Mouse (Mus musculus): Measurements from ENCODE around the gene Rbm20.

The Rbm20 gene

GRCm38 (mm10) chr19:53676718-53677634 lies at the start of gene Rbm20:
Gene Rbm20, plus strand, starts transcription at chr19:53677306.
- Histone ChIP-seq H3K27me3 (ENCODE audit: insufficient read depth, low read length) (peaks cover 46% of the 10 kb centered on the region), H3K4me3 (replicated peaks; ENCODE audit: low read length) (peak within 1 kb of the TSS; percentile 85), H3K9me3 (ENCODE audit: low read length) (no peaks in the 10 kb centered on the region), H3K4me1 (replicated peaks; ENCODE audit: low read depth, low read length) (peaks cover 54% of the 10 kb centered on the region), H3K36me3 (ENCODE audit: insufficient read depth, low read length) (no peaks in the 10 kb centered on the region)
- TF ChIP-seq CTCF (conservative IDR thresholded peaks at IDR 0.05; ENCODE audit: low read length): no peak
- TF ChIP-seq NANOG (IDR thresholded peaks at IDR 0.05; ENCODE audit: borderline replicate concordance, low read length): no peak

DNA sequence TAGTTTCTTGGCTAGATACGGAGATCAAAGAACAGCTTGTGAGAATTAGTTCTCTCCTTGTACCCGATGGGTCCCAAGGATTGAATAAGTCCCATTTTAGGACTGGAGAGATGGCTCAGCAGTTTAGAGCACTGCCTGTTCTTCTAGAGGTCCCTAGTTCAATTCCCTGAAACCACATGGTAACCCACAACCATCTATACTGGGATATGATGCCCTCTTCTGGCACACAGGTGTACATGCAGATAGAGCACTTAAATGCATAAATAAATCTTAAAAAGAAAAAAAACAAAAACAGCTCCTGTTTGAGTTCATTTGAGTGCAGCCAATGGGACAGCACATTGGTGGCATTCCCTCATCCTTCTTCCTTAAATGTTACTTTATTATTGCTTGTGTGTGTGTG lies 39.1 kb upstream of the Rbm20 start:
- Histone ChIP-seq H3K27me3 (ENCODE audit: insufficient read depth, low read length) (no peaks in the 10 kb centered on the region), H3K4me1 (replicated peaks; ENCODE audit: low read depth, low read length) (no peaks in the 10 kb centered on the region), H3K36me3 (ENCODE audit: insufficient read depth, low read length) (peaks cover 93% of the 10 kb centered on the region), H3K9me3 (ENCODE audit: low read length) (no peaks in the 10 kb centered on the region), H3K4me3 (replicated peaks; ENCODE audit: low read length) (no peak overlapping the region)
- peak; percentile 35 for TF ChIP-seq CTCF (conservative IDR thresholded peaks at IDR 0.05; ENCODE audit: low read length)
- TF ChIP-seq NANOG (IDR thresholded peaks at IDR 0.05; ENCODE audit: borderline replicate concordance, low read length): no peak

GRCm38 (mm10) chr19:53638727-53639126 lies 38.4 kb upstream of the Rbm20 start:
- no peaks in the 10 kb centered on the region for H3K9me3 ChIP-seq (ENCODE audit: low read length)
- no peaks in the 10 kb centered on the region for H3K4me1 ChIP-seq (replicated peaks; ENCODE audit: low read depth, low read length)
- no peaks in the 10 kb centered on the region for H3K27me3 ChIP-seq (ENCODE audit: insufficient read depth, low read length)
- no peak overlapping the region for H3K4me3 ChIP-seq (replicated peaks; ENCODE audit: low read length)
- TF ChIP-seq POU5F1 (IDR thresholded peaks at IDR 0.05; ENCODE audit: borderline replicate concordance, low read length) (no peak), CTCF (conservative IDR thresholded peaks at IDR 0.05; ENCODE audit: low read length) (no peak), NANOG (IDR thresholded peaks at IDR 0.05; ENCODE audit: borderline replicate concordance, low read length) (no peak)
- H3K36me3 ChIP-seq (ENCODE audit: insufficient read depth, low read length): peaks cover 93% of the 10 kb centered on the region

- no peak for TF ChIP-seq CTCF (conservative IDR thresholded peaks at IDR 0.05; ENCODE audit: low read length)
- TF ChIP-seq NANOG (IDR thresholded peaks at IDR 0.05; ENCODE audit: borderline replicate concordance, low read length): no peak
- TF ChIP-seq POU5F1 (IDR thresholded peaks at IDR 0.05; ENCODE audit: borderline replicate concordance, low read length): no peak
- Histone ChIP-seq H3K36me3 (ENCODE audit: insufficient read depth, low read length) (peaks cover 82% of the 10 kb centered on the region), H3K9me3 (ENCODE audit: low read length) (no peaks in the 10 kb centered on the region), H3K4me1 (replicated peaks; ENCODE audit: low read depth, low read length) (peaks cover 17% of the 10 kb centered on the region), H3K27me3 (ENCODE audit: insufficient read depth, low read length) (no peaks in the 10 kb centered on the region), H3K4me3 (replicated peaks; ENCODE audit: low read length) (no peak overlapping the region)
These were observed 33.0 kb upstream of the Rbm20 start for GRCm38 (mm10) chr19:53644020-53644595.

GRCm38 (mm10) chr19:53647301-53647700 lies 29.8 kb upstream of the Rbm20 start:
- Histone ChIP-seq H3K36me3 (ENCODE audit: insufficient read depth, low read length) (peaks cover 67% of the 10 kb centered on the region), H3K4me1 (replicated peaks; ENCODE audit: low read depth, low read length) (peaks cover 41% of the 10 kb centered on the region), H3K9me3 (ENCODE audit: low read length) (no peaks in the 10 kb centered on the region), H3K4me3 (replicated peaks; ENCODE audit: low read length) (no peak overlapping the region), H3K27me3 (ENCODE audit: insufficient read depth, low read length) (no peaks in the 10 kb centered on the region)
- TF ChIP-seq NANOG (IDR thresholded peaks at IDR 0.05; ENCODE audit: borderline replicate concordance, low read length) (no peak), CTCF (conservative IDR thresholded peaks at IDR 0.05; ENCODE audit: low read length) (no peak), POU5F1 (IDR thresholded peaks at IDR 0.05; ENCODE audit: borderline replicate concordance, low read length) (no peak)

GRCm38 (mm10) chr19:53648056-53648455 lies 29.1 kb upstream of the Rbm20 start:
- peaks cover 63% of the 10 kb centered on the region for H3K36me3 ChIP-seq (ENCODE audit: insufficient read depth, low read length)
- no peak overlapping the region for H3K4me3 ChIP-seq (replicated peaks; ENCODE audit: low read length)
- no peaks in the 10 kb centered on the region for H3K9me3 ChIP-seq (ENCODE audit: low read length)
- no peak for TF ChIP-seq POU5F1 (IDR thresholded peaks at IDR 0.05; ENCODE audit: borderline replicate concordance, low read length)
- no peak for TF ChIP-seq CTCF (conservative IDR thresholded peaks at IDR 0.05; ENCODE audit: low read length)
- TF ChIP-seq NANOG (IDR thresholded peaks at IDR 0.05; ENCODE audit: borderline replicate concordance, low read length): no peak
- no peaks in the 10 kb centered on the region for H3K27me3 ChIP-seq (ENCODE audit: insufficient read depth, low read length)
- peaks cover 47% of the 10 kb centered on the region for H3K4me1 ChIP-seq (replicated peaks; ENCODE audit: low read depth, low read length)

DNA sequence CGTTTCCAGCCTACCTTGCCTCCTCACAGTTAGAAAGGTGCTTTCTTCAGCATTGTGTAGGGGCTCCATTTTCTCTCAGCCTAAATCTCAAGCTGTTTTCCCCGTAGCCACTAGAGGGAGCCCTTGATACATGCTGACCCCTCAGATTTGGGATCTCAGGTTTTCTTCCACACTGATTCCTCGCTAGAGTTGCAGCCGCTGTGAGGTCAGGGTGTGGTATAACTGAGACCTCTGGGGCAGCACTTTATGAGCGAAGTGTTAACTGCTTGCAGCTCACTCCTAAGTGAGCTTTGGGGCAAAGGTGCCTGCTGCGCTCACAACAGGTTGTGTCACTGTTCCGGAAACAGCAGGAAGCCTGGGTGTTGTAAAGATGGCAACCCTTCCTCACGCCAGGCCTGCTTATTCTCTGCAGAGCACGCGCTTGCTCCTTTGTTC lies 28.3 kb upstream of the Rbm20 start:
- no peaks in the 10 kb centered on the region for H3K9me3 ChIP-seq (ENCODE audit: low read length)
- H3K27me3 ChIP-seq (ENCODE audit: insufficient read depth, low read length): no peaks in the 10 kb centered on the region
- H3K36me3 ChIP-seq (ENCODE audit: insufficient read depth, low read length): peaks cover 56% of the 10 kb centered on the region
- TF ChIP-seq NANOG (IDR thresholded peaks at IDR 0.05; ENCODE audit: borderline replicate concordance, low read length) (no peak), CTCF (conservative IDR thresholded peaks at IDR 0.05; ENCODE audit: low read length) (peak; percentile 95)
- H3K4me1 ChIP-seq (replicated peaks; ENCODE audit: low read depth, low read length): peaks cover 52% of the 10 kb centered on the region
- no peak overlapping the region for H3K4me3 ChIP-seq (replicated peaks; ENCODE audit: low read length)

DNA sequence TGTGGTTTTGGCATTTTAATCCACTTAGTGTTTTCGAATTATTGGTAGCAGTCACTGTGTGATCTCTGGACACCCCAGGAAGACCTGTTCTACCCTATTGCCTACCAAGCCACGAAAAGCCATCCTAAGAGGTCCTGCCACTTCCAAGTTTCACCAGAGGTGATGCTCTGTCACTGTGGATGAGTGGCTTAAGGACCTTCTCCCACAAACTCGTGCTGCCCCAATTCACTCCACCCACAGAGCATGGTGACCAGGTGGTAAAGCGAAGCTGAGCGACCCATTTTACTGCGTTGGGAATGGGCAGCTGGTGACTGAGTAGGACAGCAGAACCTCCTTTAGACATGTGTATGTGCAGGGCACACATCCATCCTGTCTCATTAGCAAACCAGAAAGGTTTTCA lies 27.7 kb upstream of the Rbm20 start:
- TF ChIP-seq CTCF (conservative IDR thresholded peaks at IDR 0.05; ENCODE audit: low read length) (no peak; the same call in 1 of the 2 replicates), POU5F1 (IDR thresholded peaks at IDR 0.05; ENCODE audit: borderline replicate concordance, low read length) (no peak)
- no peaks in the 10 kb centered on the region for H3K27me3 ChIP-seq (ENCODE audit: insufficient read depth, low read length)
- H3K4me3 ChIP-seq (replicated peaks; ENCODE audit: low read length): peak overlapping the region; percentile 20; the same call in 1 of the 2 replicates
- H3K4me1 ChIP-seq (replicated peaks; ENCODE audit: low read depth, low read length): peaks cover 57% of the 10 kb centered on the region
- H3K9me3 ChIP-seq (ENCODE audit: low read length): no peaks in the 10 kb centered on the region
- peaks cover 52% of the 10 kb centered on the region for H3K36me3 ChIP-seq (ENCODE audit: insufficient read depth, low read length)
